Mouse (Mus musculus) CH12.LX (cell line): Measurements from ENCODE around the gene Mcam. TPM values are rescaled to one million over a fixed set of nuclear protein-coding genes. Genes with fewer than 3 reads are reported as not detected.

Experiments
- DNase-seq: peaks from one replicate; pipeline ENCODE4 v3.0.0-alpha.2; 2013; ENCODE audit errors: extremely low read depth
- H3K27ac ChIP-seq: 2 replicates; pipeline ENCODE4 v1.5.1; 2012; ENCODE audit warnings: low read depth, mild to moderate bottlenecking, control low read depth, moderate library complexity; ENCODE audit not compliant: insufficient read depth
- H3K27me3 ChIP-seq: replicated peaks from 2 replicates; pipeline ENCODE3; 2012; ENCODE audit warnings: inconsistent platforms
- H3K36me3 ChIP-seq, 2 experiments: replicated peaks in 1 of 2; 2 replicates each; pipeline versions ENCODE3 to v1.6.1; 2012; ENCODE audit warnings: inconsistent platforms in 1 of 2, low read length in 1 of 2, mild to moderate bottlenecking in 1 of 2, mixed read lengths in 1 of 2, moderate library complexity in 1 of 2; ENCODE audit not compliant: control insufficient read depth in 1 of 2, insufficient read depth in 1 of 2
- H3K4me1 ChIP-seq, 2 experiments: 2 replicates each; pipeline ENCODE4 v1.6.1; 2012; ENCODE audit warnings: inconsistent platforms in 1 of 2, moderate library complexity in 1 of 2; ENCODE audit not compliant: insufficient read depth in 2 of 2, control insufficient read depth in 1 of 2
- H3K4me2 ChIP-seq: 2 replicates; pipeline ENCODE4 v1.6.1; 2012; ENCODE audit warnings: low read depth, mild to moderate bottlenecking, control low read depth; ENCODE audit not compliant: poor library complexity, insufficient read depth, severe bottlenecking
- H3K4me3 ChIP-seq, 3 experiments: fragments of 150-350 bp in 1 of 3; sonication (generic) in 1 of 3; replicated peaks in 1 of 3; 2 replicates each; pipeline versions ENCODE3 to v1.5.1; 2011 to 2012; ENCODE audit warnings: low read depth in 2 of 3, low read length in 2 of 3, mild to moderate bottlenecking in 2 of 3, moderate library complexity in 2 of 3, control low read depth in 1 of 3, improper control_type of control experiment in 1 of 3, inconsistent platforms in 1 of 3, mixed read lengths in 1 of 3; ENCODE audit not compliant: poor library complexity in 1 of 3
- H3K79me2 ChIP-seq: replicated peaks from 2 replicates; pipeline ENCODE4 v1.6.1; 2012; ENCODE audit warnings: mild to moderate bottlenecking, moderate library complexity; ENCODE audit not compliant: control insufficient read depth, poor library complexity, insufficient read depth, severe bottlenecking; ENCODE audit errors: extremely low read depth
- H3K9ac ChIP-seq: 2 replicates; pipeline ENCODE4 v1.6.1; 2012; ENCODE audit warnings: low read depth, mild to moderate bottlenecking, control low read depth, moderate library complexity; ENCODE audit not compliant: insufficient read depth
- H3K9me3 ChIP-seq: replicated peaks from 2 replicates; pipeline ENCODE3; 2012; ENCODE audit warnings: low read length, inconsistent platforms, mixed read lengths
- BHLHE40 ChIP-seq: IDR thresholded peaks from 2 replicates; pipeline ENCODE4 v1.6.1; 2011; ENCODE audit warnings: mild to moderate bottlenecking, low read depth, low read length, improper control_type of control experiment
- CHD1 ChIP-seq: IDR thresholded peaks from 2 replicates; pipeline ENCODE4 v1.6.1; 2012; ENCODE audit warnings: low read depth, low read length, improper control_type of control experiment, inconsistent platforms
- CHD2 ChIP-seq: IDR thresholded peaks from 2 replicates; pipeline ENCODE4 v1.6.1; 2011; ENCODE audit warnings: low read length, improper control_type of control experiment
- CTCF ChIP-seq, 2 experiments: IDR thresholded peaks in 1 of 2; conservative IDR thresholded peaks in 1 of 2; 2 replicates each; pipeline ENCODE4 v1.5.1; 2011 to 2012; ENCODE audit warnings: low read depth in 2 of 2, low read length in 2 of 2, improper control_type of control experiment in 1 of 2, inconsistent platforms in 1 of 2, mild to moderate bottlenecking in 1 of 2, moderate library complexity in 1 of 2
- E2F4 ChIP-seq: IDR thresholded peaks from 2 replicates; pipeline ENCODE4 v1.6.1; 2011; ENCODE audit warnings: low read depth, low read length, improper control_type of control experiment; ENCODE audit not compliant: insufficient replicate concordance
- EP300 ChIP-seq: IDR thresholded peaks from 2 replicates; pipeline ENCODE4 v1.6.1; 2011; ENCODE audit warnings: low read length, improper control_type of control experiment
- KAT2A ChIP-seq: IDR thresholded peaks from 2 replicates; pipeline ENCODE4 v1.6.1; 2012; ENCODE audit warnings: low read length, improper control_type of control experiment, inconsistent platforms; ENCODE audit not compliant: insufficient replicate concordance
- MAFK ChIP-seq: IDR thresholded peaks from 2 replicates; pipeline ENCODE4 v1.6.1; 2011; ENCODE audit warnings: low read length, improper control_type of control experiment; ENCODE audit not compliant: insufficient replicate concordance
- MAZ ChIP-seq: IDR thresholded peaks from 2 replicates; pipeline ENCODE4 v1.6.1; 2012; ENCODE audit warnings: low read depth, mild to moderate bottlenecking, inconsistent platforms, low read length, improper control_type of control experiment, moderate library complexity
- MEF2A ChIP-seq: IDR thresholded peaks from 2 replicates; pipeline ENCODE4 v1.6.1; 2014; ENCODE audit warnings: low read depth, mild to moderate bottlenecking, inconsistent platforms, low read length, improper control_type of control experiment, borderline replicate concordance
- MXI1 ChIP-seq: IDR thresholded peaks from 2 replicates; pipeline ENCODE4 v1.6.1; 2011; ENCODE audit warnings: mild to moderate bottlenecking, low read depth, low read length, improper control_type of control experiment
- MYC ChIP-seq: IDR thresholded peaks from 2 replicates; pipeline ENCODE4 v1.6.1; 2011; ENCODE audit warnings: low read depth, mild to moderate bottlenecking, improper control_type of control experiment, low read length
- NELFE ChIP-seq: IDR thresholded peaks from 2 replicates; pipeline ENCODE4 v1.6.1; 2011; ENCODE audit warnings: low read depth, low read length, improper control_type of control experiment
- NRF1 ChIP-seq: IDR thresholded peaks from 2 replicates; pipeline ENCODE4 v1.6.1; 2014; ENCODE audit warnings: low read depth, mild to moderate bottlenecking, inconsistent platforms, low read length, improper control_type of control experiment, moderate library complexity
- PAX5 ChIP-seq: IDR thresholded peaks from 2 replicates; pipeline ENCODE4 v1.6.1; 2012; ENCODE audit warnings: low read length, inconsistent platforms, mixed read lengths
- POLR2AphosphoS2 ChIP-seq: IDR thresholded peaks from 2 replicates; pipeline ENCODE4 v1.6.1; 2011; ENCODE audit warnings: low read depth, low read length, improper control_type of control experiment
- RCOR1 ChIP-seq: conservative IDR thresholded peaks from 2 replicates; pipeline ENCODE4 v1.6.1; 2012; ENCODE audit warnings: low read depth, mild to moderate bottlenecking, inconsistent platforms, low read length, improper control_type of control experiment
- SMC3 ChIP-seq: IDR thresholded peaks from 2 replicates; pipeline ENCODE4 v1.6.1; 2011; ENCODE audit warnings: low read depth, low read length, improper control_type of control experiment
- TCF12 ChIP-seq: IDR thresholded peaks from 2 replicates; pipeline ENCODE4 v1.6.1; 2014; ENCODE audit warnings: low read depth, mild to moderate bottlenecking, inconsistent platforms, low read length, improper control_type of control experiment
- USF1 ChIP-seq: IDR thresholded peaks from 2 replicates; pipeline ENCODE4 v1.6.1; 2014; ENCODE audit warnings: low read depth, mild to moderate bottlenecking, inconsistent platforms, low read length, improper control_type of control experiment
- ZC3H11A ChIP-seq: IDR thresholded peaks from 2 replicates; pipeline ENCODE4 v1.6.1; 2012; ENCODE audit warnings: low read depth, mild to moderate bottlenecking, inconsistent platforms, low read length, improper control_type of control experiment
- ZKSCAN1 ChIP-seq: IDR thresholded peaks from 2 replicates; pipeline ENCODE4 v1.6.1; 2012; ENCODE audit warnings: low read depth, inconsistent platforms, low read length, improper control_type of control experiment, borderline replicate concordance
- ZMIZ1 ChIP-seq: IDR thresholded peaks from 2 replicates; pipeline ENCODE4 v1.6.1; 2012; ENCODE audit warnings: low read depth, mild to moderate bottlenecking, inconsistent platforms, low read length, improper control_type of control experiment
- dilution Hi-C: fragments of 300-500 bp; cut with MboI; formaldehyde crosslinking; loops from 2 replicates; pipeline ENCODE4 v1.14.3; 2020; ENCODE audit warnings: low sequenced_read_pairs; ENCODE audit not compliant: extremely low pct_unique_long_range_greater_than_20kb, extremely low pct_ligation_motif_present
- in situ Hi-C: fragments of 300-500 bp; cut with MboI; formaldehyde crosslinking; loops from 3 replicates; pipeline ENCODE4 v1.14.3; 2019; ENCODE audit warnings: low sequenced_read_pairs, low pct_ligation_motif_present, low pct_unique_long_range_greater_than_20kb, mixed read lengths
- polyA plus RNA-seq: library from polyadenylated mRNA; unstranded; fragments of >175 nt; gene quantifications from 2 replicates; pipeline ENCODE4 v1.2.1, GENCODE M21; 2012; ENCODE audit warnings: low read depth; ENCODE audit not compliant: insufficient read length
- total RNA-seq, 2 experiments: library from RNA; depleted of rRNA; stranded (reverse); fragments of 300-350 nt in 1 of 2; fragments of >200 nt in 1 of 2; gene quantifications; 2 replicates each; pipeline ENCODE4 v1.2.3; 2012 to 2014

Mcam gene
- total and polyA plus RNA-seq, 3 experiments: 0.40 to 0.98 (median 0.56) TPM

GRCm38 (mm10) chr9:44137846-44138245, 3.6 kb downstream of the Mcam start:
- no peak for TF ChIP-seq MXI1
- TF ChIP-seq MAFK: no peak
- no peak for TF ChIP-seq PAX5
- no peak for TF ChIP-seq EP300
- TF ChIP-seq KAT2A: no peak
- TF ChIP-seq NELFE: no peak
- no peak for TF ChIP-seq MYC
- no peak for TF ChIP-seq ZMIZ1
- dilution Hi-C loops: no loop called here
- Histone ChIP-seq H3K9me3 (no peaks in the 10 kb centered on the region), H3K9ac (no peak overlapping the region), H3K27me3 (peaks cover 35% of the 10 kb centered on the region), H3K79me2 (no peaks in the 10 kb centered on the region), H3K27ac (no peak overlapping the region), H3K4me3 (no peak overlapping the region), H3K4me2 (no peak overlapping the region), H3K4me1 (peaks cover 8 to 11% of the 10 kb centered on the region in 2 experiments; a peak in 3 of 4 replicates), H3K36me3 (peaks cover 3 to 30% of the 10 kb centered on the region in 2 experiments)
- in situ Hi-C loops: no loop called here
- DNase-seq: no peak

- H3K27me3 ChIP-seq: no peaks in the 10 kb centered on the region
- H3K27ac ChIP-seq: no peak overlapping the region
- H3K4me2 ChIP-seq: no peak overlapping the region
- no peak for DNase-seq
- peaks cover 6 to 16% of the 10 kb centered on the region in 2 experiments for H3K4me1 ChIP-seq
- no peaks in the 10 kb centered on the region for H3K9me3 ChIP-seq
- dilution Hi-C loops: no loop called here
- H3K79me2 ChIP-seq: no peaks in the 10 kb centered on the region
- no peak for TF ChIP-seq MXI1
- no peak for TF ChIP-seq TCF12
- TF ChIP-seq CHD2: no peak
- TF ChIP-seq E2F4: no peak
- TF ChIP-seq USF1: no peak
- TF ChIP-seq NRF1: no peak
- TF ChIP-seq ZC3H11A: no peak
- no peak for TF ChIP-seq SMC3
- TF ChIP-seq CTCF (conservative IDR thresholded peaks at IDR 0.05 in 1 of 2, IDR thresholded peaks at IDR 0.05 in 1 of 2; ENCODE audit: low read depth in 2 of 2, low read length in 2 of 2): no peak
- TF ChIP-seq POLR2AphosphoS2: no peak
- TF ChIP-seq MAZ: no peak
- no peak for TF ChIP-seq PAX5
- no peak for TF ChIP-seq KAT2A
- TF ChIP-seq MEF2A: no peak
- no peak for TF ChIP-seq CHD1
- no peak for TF ChIP-seq BHLHE40
- TF ChIP-seq ZKSCAN1: no peak
- no peak for TF ChIP-seq RCOR1
- H3K36me3 ChIP-seq: peaks cover 29 to 57% of the 10 kb centered on the region in 2 experiments
- no peak overlapping the region for H3K4me3 ChIP-seq
- no peak overlapping the region for H3K9ac ChIP-seq
- in situ Hi-C loops: no loop called here
Measured at GRCm38 (mm10) chr9:44141951-44142350, 7.7 kb downstream of the Mcam start.
